Mouse (Mus musculus): ENCODE results near the gene Ppp2r5c.

DNA sequence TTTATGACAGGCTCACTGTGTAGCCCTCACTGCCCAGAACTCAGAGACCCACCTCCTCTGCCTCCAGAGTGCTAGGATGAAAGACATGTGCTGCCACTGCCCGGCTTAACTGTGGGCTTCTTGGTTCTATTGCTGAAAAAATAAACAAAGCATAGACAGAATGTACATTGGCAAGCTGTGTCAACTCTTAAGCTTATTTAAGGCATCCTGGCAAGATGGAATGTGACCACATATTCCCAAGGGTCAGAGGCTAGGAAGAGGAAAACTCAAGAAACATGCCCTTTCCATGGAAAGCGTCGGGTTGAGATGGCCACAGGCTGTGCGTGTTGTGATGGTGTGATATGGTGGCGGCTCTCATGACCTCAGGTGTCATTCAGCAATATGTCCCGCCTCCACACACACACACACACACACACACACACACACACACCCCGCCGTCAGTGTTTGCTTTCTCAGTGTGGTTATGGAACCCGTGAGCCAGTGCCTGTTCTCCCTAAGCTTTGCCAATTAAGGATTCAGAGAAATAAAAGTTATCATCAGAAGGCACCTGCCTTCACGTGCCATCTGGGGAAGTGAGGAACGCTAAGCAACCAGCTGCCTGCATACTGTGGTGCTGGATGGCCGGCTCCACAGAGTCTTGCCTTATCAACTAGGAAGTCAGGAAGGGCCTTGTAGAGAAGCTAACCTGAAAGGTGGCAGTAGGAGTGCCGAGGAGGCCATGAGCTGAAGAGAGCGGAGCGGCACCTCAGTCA is 73.5 kb downstream of the Ppp2r5c start:
- no peak for TF ChIP-seq CTCF (IDR thresholded peaks at IDR 0.05; ENCODE audit: low read depth)
- TF ChIP-seq EP300 (IDR thresholded peaks at IDR 0.05; ENCODE audit: low read depth): no peak

All from heart, postnatal 0 days (tissue).